Mouse (Mus musculus): ENCODE measurements around the gene Ncoa7. TPM values are rescaled to one million over a fixed set of nuclear protein-coding genes. Genes with fewer than 3 reads are reported as not detected.
A peak's percentile ranks its signal among the peaks of the same experiment; 100 is the strongest.
"Not testable (repeated sequence)": the region's sequence is repeated elsewhere in the genome, so short reads cannot be mapped to it uniquely, and the experiment has no call there.

Gene Ncoa7
- polyA plus RNA-seq, 1 experiment: 3.8 TPM

DNA sequence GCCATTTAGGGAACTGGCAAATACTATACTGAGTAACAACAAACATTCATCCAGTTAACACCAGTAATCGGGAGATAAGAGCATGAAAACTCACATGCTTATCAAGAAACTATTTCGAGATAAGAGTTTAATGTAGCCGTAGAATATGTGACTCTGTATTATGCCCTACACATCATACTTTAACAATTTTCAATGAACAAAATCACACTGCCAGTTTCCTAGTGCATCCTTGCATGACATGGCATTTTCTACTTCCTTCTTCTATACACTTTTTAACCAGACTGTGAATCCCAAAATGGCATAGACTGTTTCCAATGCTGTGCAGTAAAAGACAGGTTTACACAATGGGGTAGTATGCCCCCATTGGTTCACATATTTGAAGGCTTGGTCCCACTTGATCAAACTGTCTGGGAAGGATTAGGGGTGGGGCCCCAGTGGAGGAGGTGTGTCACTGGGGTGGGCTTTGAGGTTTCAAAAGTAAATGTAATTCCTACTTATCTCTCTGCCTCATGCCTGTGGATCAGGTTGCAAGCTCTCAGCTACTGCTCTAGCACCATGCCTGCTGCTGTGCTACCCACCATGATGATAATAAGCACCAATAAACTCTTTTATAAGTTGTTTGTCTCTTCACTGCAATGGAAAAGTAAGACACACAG lies 15.3 kb downstream of the Ncoa7 start:
- DNase-seq (ENCODE audit: low read depth): no peak

- DNase-seq (ENCODE audit: low read depth): peak; percentile 56
Observed at GRCm38 (mm10) chr10:30786103-30786754, 16.9 kb downstream of the Ncoa7 start.

DNA sequence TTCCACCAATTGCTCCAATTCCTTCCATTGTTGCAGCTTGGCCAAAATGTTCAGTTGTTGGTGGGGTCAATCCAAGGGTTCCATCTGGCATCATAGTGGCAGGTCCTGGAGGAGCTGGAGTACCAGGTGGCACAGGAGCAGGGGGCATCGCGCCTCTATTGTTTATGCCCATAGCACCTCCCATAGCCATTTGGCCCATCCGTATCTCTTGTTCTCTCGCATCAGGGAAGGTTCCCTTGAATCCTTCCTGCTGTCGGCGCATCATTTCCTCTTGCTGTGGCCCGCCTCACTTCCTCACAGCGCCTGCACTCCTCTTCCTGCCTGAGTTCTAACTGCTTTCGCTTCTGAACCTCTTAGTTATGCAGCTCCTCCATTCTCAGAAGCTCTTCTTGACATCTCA lies 22.2 kb downstream of the Ncoa7 start:
- DNase-seq (ENCODE audit: low read depth): not testable (repeated sequence)

GRCm38 (mm10) chr10:30778240-30778639 lies 24.9 kb downstream of the Ncoa7 start:
- DNase-seq (ENCODE audit: low read depth): no peak

DNA sequence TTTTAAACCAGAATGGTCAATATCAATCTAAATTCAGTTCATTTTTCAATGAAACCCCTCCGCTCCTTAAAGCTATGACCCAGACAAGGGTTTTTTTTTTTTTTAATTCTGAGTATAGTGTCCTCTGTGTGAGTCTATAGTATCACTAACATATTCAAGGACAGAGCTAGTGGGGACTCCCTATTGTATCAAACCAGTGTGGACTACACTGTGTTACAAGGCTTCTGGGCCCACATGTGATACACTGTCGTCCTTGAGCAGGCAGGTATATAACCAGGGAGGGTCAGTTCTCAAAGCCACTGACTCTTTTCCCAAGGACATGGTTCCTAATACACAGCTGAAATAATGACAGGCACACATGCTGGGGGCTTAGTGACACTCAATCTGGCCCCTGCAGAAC lies 27.1 kb downstream of the Ncoa7 start:
- DNase-seq (ENCODE audit: low read depth): no peak

- DNase-seq (ENCODE audit: low read depth): no peak
Observed at GRCm38 (mm10) chr10:30775568-30775967, 27.6 kb downstream of the Ncoa7 start.

GRCm38 (mm10) chr10:30774396-30774795 lies 28.7 kb downstream of the Ncoa7 start:
- no peak for DNase-seq (ENCODE audit: low read depth)

- no peak for DNase-seq (ENCODE audit: low read depth)
Observed at GRCm38 (mm10) chr10:30773181-30773580, 29.9 kb downstream of the Ncoa7 start.

DNA sequence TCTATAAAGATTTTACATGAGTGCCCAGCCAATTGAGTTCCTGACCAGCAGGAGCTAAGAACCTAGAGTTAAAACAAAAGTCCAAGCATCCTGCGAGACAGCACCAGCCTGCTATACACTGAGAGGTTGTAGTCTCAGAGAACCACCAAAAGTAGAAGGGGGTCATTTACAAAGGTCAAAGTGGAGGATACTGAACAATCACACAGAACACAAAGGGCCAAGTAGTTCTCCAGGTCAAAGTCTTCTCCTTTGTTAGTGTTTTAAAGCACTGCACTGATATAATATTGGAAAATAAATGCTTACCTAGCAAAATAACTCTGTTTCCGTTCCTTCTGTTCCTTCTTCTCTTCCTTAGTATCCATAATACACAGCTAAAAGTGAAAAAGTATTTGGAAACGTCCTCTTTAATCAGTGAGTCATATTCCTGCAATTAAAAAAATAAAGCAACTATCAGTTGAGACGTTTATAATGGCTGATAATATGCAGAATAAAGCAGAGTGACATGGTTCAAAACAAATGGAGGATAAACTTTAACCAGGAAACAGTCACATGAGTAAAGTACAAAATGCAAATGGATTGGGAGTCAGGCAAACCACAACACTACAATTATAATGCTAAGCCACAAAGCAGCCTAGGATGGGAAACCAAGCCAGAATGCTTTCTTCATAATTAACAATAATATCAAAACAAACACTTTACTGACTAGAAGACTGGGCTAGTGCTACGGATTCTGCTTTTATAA lies 31.5 kb downstream of the Ncoa7 start:
- DNase-seq (ENCODE audit: low read depth): no peak

GRCm38 (mm10) chr10:30768820-30769219 lies 34.3 kb downstream of the Ncoa7 start:
- DNase-seq (ENCODE audit: low read depth): no peak

DNA sequence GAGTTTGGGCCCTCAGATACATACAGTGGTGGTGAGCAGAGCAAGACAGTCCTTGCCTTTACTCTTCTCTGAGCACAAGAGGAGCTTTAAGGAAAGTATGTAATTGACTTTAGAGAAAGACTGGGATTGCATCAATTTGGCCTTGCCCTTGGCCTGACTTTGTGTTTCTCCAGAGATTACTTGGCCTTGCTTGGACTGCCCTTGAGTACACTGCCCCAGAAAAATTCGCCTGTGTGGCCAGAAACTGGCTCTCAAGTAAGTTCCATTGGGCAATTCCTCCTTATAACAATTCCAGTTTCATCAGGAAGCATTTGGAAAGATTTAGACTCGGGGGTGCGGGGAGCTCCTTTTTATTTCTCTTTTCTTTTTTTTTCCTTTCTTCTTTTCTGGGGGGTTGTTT lies 34.9 kb downstream of the Ncoa7 start:
- peak; percentile 55 for DNase-seq (ENCODE audit: low read depth)

GRCm38 (mm10) chr10:30763179-30763770 lies 39.9 kb downstream of the Ncoa7 start:
- DNase-seq (ENCODE audit: low read depth): no peak

GRCm38 (mm10) chr10:30762284-30762964 lies 40.7 kb downstream of the Ncoa7 start:
- DNase-seq (ENCODE audit: low read depth): no peak

GRCm38 (mm10) chr10:30759360-30760147 lies 43.6 kb downstream of the Ncoa7 start:
- no peak for DNase-seq (ENCODE audit: low read depth)

DNA sequence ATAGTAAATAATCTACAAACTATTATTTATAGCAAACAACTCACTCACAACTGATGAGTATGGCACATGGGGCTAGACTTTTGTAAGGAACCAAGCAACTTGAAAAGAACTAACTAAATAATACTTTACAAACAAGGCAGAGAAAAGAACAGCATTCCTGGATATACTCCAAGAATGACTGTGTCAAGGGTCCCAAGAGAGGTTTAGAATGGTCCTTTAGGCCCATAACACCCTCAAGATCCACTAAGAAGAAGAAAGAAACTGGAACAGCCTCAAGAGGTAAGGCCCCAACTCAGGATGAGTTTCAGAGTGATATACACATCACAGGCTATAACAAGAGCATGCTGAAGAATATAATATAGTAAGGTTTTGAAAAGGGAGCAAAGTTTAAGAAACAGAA lies 47.1 kb downstream of the Ncoa7 start:
- DNase-seq (ENCODE audit: low read depth): no peak

DNA sequence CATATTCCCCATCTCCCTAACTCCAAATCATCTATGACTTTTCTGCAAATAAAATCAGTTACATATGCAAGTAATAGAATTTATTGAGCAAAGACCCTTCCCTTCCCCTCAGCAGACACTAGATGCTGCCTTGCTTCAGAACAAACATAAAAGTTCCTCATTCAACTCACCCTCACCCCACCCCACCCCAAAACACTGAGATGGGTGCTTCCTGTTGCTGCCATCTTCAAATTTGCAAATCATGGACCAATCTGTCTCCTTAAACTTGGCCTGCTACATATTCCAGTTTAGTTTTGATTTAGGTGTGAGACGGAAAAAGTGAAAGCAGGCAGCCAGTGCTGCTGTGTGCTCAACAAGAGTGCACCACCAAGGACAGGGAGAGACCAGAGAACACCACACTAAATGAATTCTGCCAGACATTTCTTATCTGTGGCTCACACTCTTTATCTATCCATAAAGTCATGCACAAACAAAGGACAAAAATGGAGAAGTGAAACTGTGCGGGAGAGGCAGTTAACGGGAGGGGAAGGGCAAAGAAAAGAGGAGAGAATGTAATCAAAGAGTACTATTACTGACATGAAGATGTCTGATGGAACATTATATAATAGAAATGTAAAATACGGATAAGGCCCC lies 48.2 kb downstream of the Ncoa7 start:
- DNase-seq (ENCODE audit: low read depth): no peak

DNA sequence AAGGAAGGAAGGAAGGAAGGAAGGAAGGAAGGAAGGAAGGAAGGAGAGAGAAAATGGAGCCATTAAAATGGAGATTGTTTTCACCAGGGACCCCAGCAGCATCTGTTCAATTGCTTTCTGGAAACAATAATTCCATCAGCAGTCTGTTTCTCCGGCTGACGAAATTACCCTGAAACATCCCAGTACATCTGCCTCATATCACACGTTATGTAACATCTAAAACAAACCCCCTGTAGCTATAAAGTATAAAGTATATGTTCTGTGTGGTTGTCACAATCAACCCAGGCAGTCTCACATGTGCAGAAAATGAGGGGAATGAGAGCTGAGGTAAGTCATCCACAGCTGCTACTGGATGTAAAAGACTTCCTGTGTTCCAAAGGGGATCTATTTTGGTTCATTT lies 49.0 kb downstream of the Ncoa7 start:
- DNase-seq (ENCODE audit: low read depth): no peak

- DNase-seq (ENCODE audit: low read depth): peak; percentile 96
Observed at GRCm38 (mm10) chr10:30752485-30752884, 50.6 kb downstream of the Ncoa7 start.

- DNase-seq (ENCODE audit: low read depth): no peak
Observed at GRCm38 (mm10) chr10:30751586-30751985, 51.5 kb downstream of the Ncoa7 start.

- peak; percentile 56 for DNase-seq (ENCODE audit: low read depth)
Observed at GRCm38 (mm10) chr10:30749807-30750206, 53.3 kb downstream of the Ncoa7 start.
